Mouse (Mus musculus): ENCODE measurements at regions not wholly inside any gene's neighbourhood (a gene's known extent, or its start where the extent isn't known, plus 50 kb on each side); places are given as distances from the start of the nearest gene placed in this dataset.

- H3K36me3 ChIP-seq (ENCODE audit: control insufficient read depth, insufficient read depth) = no peaks in the 10 kb centered on the region
- H3K27me3 ChIP-seq (ENCODE audit: control insufficient read depth, insufficient read depth, low read length) = peaks cover 3% of the 10 kb centered on the region
- no peak overlapping the region for H3K27ac ChIP-seq (ENCODE audit: low read length)
- H3K4me3 ChIP-seq (ENCODE audit: low read length) = no peak overlapping the region
- H3K9ac ChIP-seq (ENCODE audit: low read length) = no peak overlapping the region
- H3K4me2 ChIP-seq (ENCODE audit: low read depth, low read length) = no peak overlapping the region
- ATAC-seq (replicated peaks; ENCODE audit: extremely low read depth, insufficient read depth, low FRiP score) = no peak
- WGBS = 63% methylated on average over 5 of the region's 5 CpGs
- no peaks in the 10 kb centered on the region for H3K9me3 ChIP-seq (replicated peaks; ENCODE audit: control insufficient read depth, low read length)
- H3K4me1 ChIP-seq (ENCODE audit: control insufficient read depth, insufficient read depth, low read length) = no peaks in the 10 kb centered on the region
Measured at GRCm38 (mm10) chrX:12288562-12289117, 128.5 kb upstream of the Bcor start.

- ATAC-seq (replicated peaks; ENCODE audit: extremely low read depth, insufficient read depth, low FRiP score) = no peak
- 28% methylated on average over 2 of the region's 2 CpGs for WGBS
Measured at GRCm38 (mm10) chrX:12293146-12293545, 133.0 kb upstream of the Bcor start.

GRCm38 (mm10) chrX:12294452-12294851, 134.3 kb upstream of the Bcor start:
- Histone ChIP-seq H3K9ac (ENCODE audit: low read length) (no peak overlapping the region), H3K4me3 (ENCODE audit: low read length) (no peak overlapping the region), H3K36me3 (ENCODE audit: control insufficient read depth, insufficient read depth) (no peaks in the 10 kb centered on the region), H3K4me2 (ENCODE audit: low read depth, low read length) (no peak overlapping the region), H3K27ac (ENCODE audit: low read length) (no peak overlapping the region), H3K9me3 (replicated peaks; ENCODE audit: control insufficient read depth, low read length) (no peaks in the 10 kb centered on the region), H3K27me3 (ENCODE audit: control insufficient read depth, insufficient read depth, low read length) (no peaks in the 10 kb centered on the region; the same call in 1 of the 2 replicates), H3K4me1 (ENCODE audit: control insufficient read depth, insufficient read depth, low read length) (no peaks in the 10 kb centered on the region)
- ATAC-seq (replicated peaks; ENCODE audit: extremely low read depth, insufficient read depth, low FRiP score) = no peak
- 79% methylated on average over 8 of the region's 9 CpGs for WGBS

More at GRCm38 (mm10) chrX:12293146-12293545, 133.0 kb upstream of the Bcor start:
- Histone ChIP-seq H3K27ac (ENCODE audit: low read length) (no peak overlapping the region), H3K9me3 (replicated peaks; ENCODE audit: control insufficient read depth, low read length) (no peaks in the 10 kb centered on the region), H3K4me3 (ENCODE audit: low read length) (no peak overlapping the region), H3K4me1 (ENCODE audit: control insufficient read depth, insufficient read depth, low read length) (no peaks in the 10 kb centered on the region), H3K36me3 (ENCODE audit: control insufficient read depth, insufficient read depth) (no peaks in the 10 kb centered on the region), H3K9ac (ENCODE audit: low read length) (no peak overlapping the region), H3K4me2 (ENCODE audit: low read depth, low read length) (no peak overlapping the region), H3K27me3 (ENCODE audit: control insufficient read depth, insufficient read depth, low read length) (no peaks in the 10 kb centered on the region; the same call in 1 of the 2 replicates)

- no peak overlapping the region for H3K4me3 ChIP-seq (ENCODE audit: low read length)
- no peaks in the 10 kb centered on the region for H3K4me1 ChIP-seq (ENCODE audit: control insufficient read depth, insufficient read depth, low read length)
- no peak overlapping the region for H3K27ac ChIP-seq (ENCODE audit: low read length)
- H3K36me3 ChIP-seq (ENCODE audit: control insufficient read depth, insufficient read depth) = no peaks in the 10 kb centered on the region
- 52% methylated on average over 6 of the region's 6 CpGs for WGBS
- ATAC-seq (replicated peaks; ENCODE audit: extremely low read depth, insufficient read depth, low FRiP score) = no peak
- no peak overlapping the region for H3K4me2 ChIP-seq (ENCODE audit: low read depth, low read length)
- H3K9me3 ChIP-seq (replicated peaks; ENCODE audit: control insufficient read depth, low read length) = no peaks in the 10 kb centered on the region
- no peak overlapping the region for H3K9ac ChIP-seq (ENCODE audit: low read length)
- H3K27me3 ChIP-seq (ENCODE audit: control insufficient read depth, insufficient read depth, low read length) = no peaks in the 10 kb centered on the region; the same call in 1 of the 2 replicates
Measured at GRCm38 (mm10) chrX:12294941-12295340, 134.8 kb upstream of the Bcor start.

- H3K4me2 ChIP-seq (ENCODE audit: low read depth, low read length) = no peak overlapping the region
- no peak overlapping the region for H3K9ac ChIP-seq (ENCODE audit: low read length)
- H3K9me3 ChIP-seq (replicated peaks; ENCODE audit: control insufficient read depth, low read length) = no peaks in the 10 kb centered on the region
- no peaks in the 10 kb centered on the region; the same call in 1 of the 2 replicates for H3K27me3 ChIP-seq (ENCODE audit: control insufficient read depth, insufficient read depth, low read length)
- WGBS = 51% methylated on average over 9 of the region's 9 CpGs
- H3K27ac ChIP-seq (ENCODE audit: low read length) = no peak overlapping the region
- H3K4me1 ChIP-seq (ENCODE audit: control insufficient read depth, insufficient read depth, low read length) = no peaks in the 10 kb centered on the region
- no peak for ATAC-seq (replicated peaks; ENCODE audit: extremely low read depth, insufficient read depth, low FRiP score)
- no peaks in the 10 kb centered on the region for H3K36me3 ChIP-seq (ENCODE audit: control insufficient read depth, insufficient read depth)
- H3K4me3 ChIP-seq (ENCODE audit: low read length) = no peak overlapping the region
Measured at GRCm38 (mm10) chrX:12296264-12297053, 136.3 kb upstream of the Bcor start.

GRCm38 (mm10) chrX:12298609-12299008, 138.5 kb upstream of the Bcor start:
- Histone ChIP-seq H3K9ac (ENCODE audit: low read length) (no peak overlapping the region), H3K4me3 (ENCODE audit: low read length) (no peak overlapping the region), H3K27me3 (ENCODE audit: control insufficient read depth, insufficient read depth, low read length) (no peaks in the 10 kb centered on the region), H3K9me3 (replicated peaks; ENCODE audit: control insufficient read depth, low read length) (no peaks in the 10 kb centered on the region), H3K4me1 (ENCODE audit: control insufficient read depth, insufficient read depth, low read length) (no peaks in the 10 kb centered on the region), H3K36me3 (ENCODE audit: control insufficient read depth, insufficient read depth) (no peaks in the 10 kb centered on the region), H3K27ac (ENCODE audit: low read length) (no peak overlapping the region), H3K4me2 (ENCODE audit: low read depth, low read length) (no peak overlapping the region)
- ATAC-seq (replicated peaks; ENCODE audit: extremely low read depth, insufficient read depth, low FRiP score) = no peak
- WGBS = 73% methylated on average over 5 of the region's 5 CpGs

GRCm38 (mm10) chrX:12299236-12299635, 139.1 kb upstream of the Bcor start:
- 89% methylated on average over 11 of the region's 11 CpGs for WGBS
- no peak for ATAC-seq (replicated peaks; ENCODE audit: extremely low read depth, insufficient read depth, low FRiP score)

GRCm38 (mm10) chrX:12304678-12305077, 144.5 kb upstream of the Bcor start:
- no peak for ATAC-seq (replicated peaks; ENCODE audit: extremely low read depth, insufficient read depth, low FRiP score)
- Histone ChIP-seq H3K27ac (ENCODE audit: low read length) (no peak overlapping the region), H3K9ac (ENCODE audit: low read length) (no peak overlapping the region), H3K27me3 (ENCODE audit: control insufficient read depth, insufficient read depth, low read length) (no peaks in the 10 kb centered on the region), H3K4me2 (ENCODE audit: low read depth, low read length) (no peak overlapping the region), H3K4me1 (ENCODE audit: control insufficient read depth, insufficient read depth, low read length) (no peaks in the 10 kb centered on the region), H3K36me3 (ENCODE audit: control insufficient read depth, insufficient read depth) (no peaks in the 10 kb centered on the region), H3K4me3 (ENCODE audit: low read length) (no peak overlapping the region), H3K9me3 (replicated peaks; ENCODE audit: control insufficient read depth, low read length) (no peaks in the 10 kb centered on the region)
- 62% methylated on average over 5 of the region's 5 CpGs for WGBS

More at GRCm38 (mm10) chrX:12299236-12299635, 139.1 kb upstream of the Bcor start:
- Histone ChIP-seq H3K36me3 (ENCODE audit: control insufficient read depth, insufficient read depth) (no peaks in the 10 kb centered on the region), H3K27ac (ENCODE audit: low read length) (no peak overlapping the region), H3K4me1 (ENCODE audit: control insufficient read depth, insufficient read depth, low read length) (no peaks in the 10 kb centered on the region), H3K4me2 (ENCODE audit: low read depth, low read length) (no peak overlapping the region), H3K9me3 (replicated peaks; ENCODE audit: control insufficient read depth, low read length) (no peaks in the 10 kb centered on the region), H3K4me3 (ENCODE audit: low read length) (no peak overlapping the region), H3K9ac (ENCODE audit: low read length) (no peak overlapping the region), H3K27me3 (ENCODE audit: control insufficient read depth, insufficient read depth, low read length) (no peaks in the 10 kb centered on the region)

- 59% methylated on average over 3 of the region's 3 CpGs for WGBS
- Histone ChIP-seq H3K27ac (ENCODE audit: low read length) (no peak overlapping the region), H3K9me3 (replicated peaks; ENCODE audit: control insufficient read depth, low read length) (no peaks in the 10 kb centered on the region), H3K9ac (ENCODE audit: low read length) (no peak overlapping the region), H3K4me2 (ENCODE audit: low read depth, low read length) (no peak overlapping the region), H3K4me1 (ENCODE audit: control insufficient read depth, insufficient read depth, low read length) (no peaks in the 10 kb centered on the region), H3K4me3 (ENCODE audit: low read length) (no peak overlapping the region), H3K27me3 (ENCODE audit: control insufficient read depth, insufficient read depth, low read length) (0 out of 2 replicates have a peak, but pooled peaks cover 2% of the 10 kb centered on the region), H3K36me3 (ENCODE audit: control insufficient read depth, insufficient read depth) (no peaks in the 10 kb centered on the region)
- ATAC-seq (replicated peaks; ENCODE audit: extremely low read depth, insufficient read depth, low FRiP score) = no peak
Measured at GRCm38 (mm10) chrX:12306940-12307339, 146.8 kb upstream of the Bcor start.
